Mouse (Mus musculus) CH12.LX (cell line): Measurements from ENCODE around the gene Chrm4.

ENCODE experiments used
- CHD1 ChIP-seq: IDR thresholded peaks from 2 replicates; pipeline ENCODE4 v1.6.1; 2012; ENCODE audit warnings: low read depth, low read length, improper control_type of control experiment, inconsistent platforms
- CHD2 ChIP-seq: IDR thresholded peaks from 2 replicates; pipeline ENCODE4 v1.6.1; 2011; ENCODE audit warnings: low read length, improper control_type of control experiment
- CTCF ChIP-seq, 2 experiments: IDR thresholded peaks in 1 of 2; conservative IDR thresholded peaks in 1 of 2; 2 replicates each; pipeline ENCODE4 v1.5.1; 2011 to 2012; ENCODE audit warnings: low read depth in 2 of 2, low read length in 2 of 2, improper control_type of control experiment in 1 of 2, inconsistent platforms in 1 of 2, mild to moderate bottlenecking in 1 of 2, moderate library complexity in 1 of 2
- JUN ChIP-seq: IDR thresholded peaks from 2 replicates; pipeline ENCODE4 v1.6.1; 2011; ENCODE audit warnings: low read depth, mild to moderate bottlenecking, low read length, improper control_type of control experiment, moderate library complexity; ENCODE audit not compliant: insufficient read depth
- MAFK ChIP-seq: IDR thresholded peaks from 2 replicates; pipeline ENCODE4 v1.6.1; 2011; ENCODE audit warnings: low read length, improper control_type of control experiment; ENCODE audit not compliant: insufficient replicate concordance
- UBTF ChIP-seq: IDR thresholded peaks from 2 replicates; pipeline ENCODE4 v1.6.1; 2012; ENCODE audit warnings: low read depth, mild to moderate bottlenecking, inconsistent platforms, low read length, improper control_type of control experiment, moderate library complexity
- ZC3H11A ChIP-seq: IDR thresholded peaks from 2 replicates; pipeline ENCODE4 v1.6.1; 2012; ENCODE audit warnings: low read depth, mild to moderate bottlenecking, inconsistent platforms, low read length, improper control_type of control experiment

DNA sequence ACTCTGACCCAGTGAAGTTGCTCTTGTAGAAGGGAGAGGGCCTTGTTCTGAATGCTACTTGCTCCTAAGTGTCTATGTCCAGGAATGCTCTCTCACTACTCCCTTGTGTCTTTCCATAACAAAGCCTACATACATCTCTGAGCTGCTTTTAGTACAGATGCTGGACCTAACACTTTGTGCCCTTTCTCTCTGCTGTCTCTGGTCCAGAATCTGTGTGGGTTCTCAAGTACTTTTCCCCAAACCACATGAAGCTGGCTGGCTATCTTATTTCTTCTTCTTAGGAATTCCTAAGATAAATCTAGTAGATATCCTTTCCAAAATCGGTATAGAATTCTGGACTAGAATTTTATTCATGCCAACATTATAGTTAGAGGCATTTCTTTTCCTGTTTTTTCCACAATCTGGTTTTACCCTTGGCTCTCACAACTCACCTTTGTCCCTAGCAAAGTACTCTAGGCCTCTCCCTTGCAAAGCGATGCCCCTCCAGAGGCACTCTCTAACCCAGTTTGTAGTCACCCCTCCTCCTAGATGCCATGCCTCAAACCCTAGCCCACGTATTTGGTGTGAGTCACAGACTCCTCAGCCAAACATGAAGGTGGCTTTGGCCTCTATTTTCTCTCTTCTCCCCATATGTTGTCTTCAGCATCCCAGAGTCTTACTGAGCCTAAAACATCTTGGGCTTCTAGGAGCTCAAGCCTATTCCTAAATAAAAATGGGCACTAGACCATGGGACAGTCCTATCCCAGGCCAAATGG lies 23.7 kb upstream of the Chrm4 start:
- TF ChIP-seq CTCF (conservative IDR thresholded peaks at IDR 0.05 in 1 of 2, IDR thresholded peaks at IDR 0.05 in 1 of 2; ENCODE audit: low read depth in 2 of 2, low read length in 2 of 2) = no peak
- no peak for TF ChIP-seq CHD1
- TF ChIP-seq ZC3H11A = no peak
- TF ChIP-seq MAFK = no peak
- TF ChIP-seq UBTF = no peak
- TF ChIP-seq JUN = no peak
- no peak for TF ChIP-seq CHD2
